Mouse (Mus musculus) cerebellum, adult 11 months (tissue): ENCODE results near the gene Olfr239.
"Not testable (repeated sequence)": the region's sequence is repeated elsewhere in the genome, so short reads cannot be mapped to it uniquely, and the experiment has no call there.

ENCODE experiments used
- DNase-seq: peaks from one replicate; pipeline ENCODE4 v3.0.0; 2022

The Olfr239 gene

DNA sequence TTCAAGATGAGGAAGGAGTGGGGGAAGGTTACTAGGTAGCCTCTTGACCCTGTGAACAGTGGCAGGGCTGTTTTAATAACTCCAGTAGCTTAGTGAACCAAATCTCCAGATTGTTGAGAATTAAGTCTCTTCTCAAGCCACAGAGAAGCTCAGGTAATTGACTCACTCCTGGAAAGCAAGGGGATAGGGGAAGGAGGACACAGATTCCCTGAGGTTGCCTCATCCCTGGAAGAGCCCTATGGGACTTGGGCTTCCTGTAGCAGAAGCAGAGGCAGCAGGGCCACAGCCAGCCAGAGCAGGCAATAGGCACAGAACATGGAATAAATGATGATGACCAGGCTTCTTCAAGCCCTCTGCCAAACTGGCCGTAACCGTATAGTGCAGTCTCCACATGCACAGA lies at the start of gene Olfr239:
Olfr239 (plus strand) TSS at position 301 of the 400 bp plus-strand sequence.
- DNase-seq: not testable (repeated sequence)

DNA sequence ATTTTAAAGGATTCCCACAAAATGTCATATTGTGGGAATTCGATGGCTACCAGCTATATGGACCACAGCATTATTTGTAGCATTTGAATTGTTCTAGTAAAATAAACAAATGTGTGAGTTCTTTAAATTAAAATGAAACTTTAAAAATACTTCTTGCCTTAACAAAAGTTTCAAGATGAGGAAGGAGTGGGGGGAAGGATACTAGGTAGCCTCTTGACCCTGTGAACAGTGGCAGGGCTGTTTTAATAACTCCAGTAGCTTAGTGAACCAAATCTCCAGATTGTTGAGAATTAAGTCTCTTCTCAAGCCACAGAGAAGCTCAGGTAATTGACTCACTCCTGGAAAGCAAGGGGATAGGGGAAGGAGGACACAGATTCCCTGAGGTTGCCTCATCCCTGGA lies 23.0 kb upstream of the Olfr239 start, which contains the start of gene Olfr55:
Olfr55 (plus strand) TSS at position 301 of the 400 bp plus-strand sequence.
- DNase-seq: not testable (repeated sequence)

DNA sequence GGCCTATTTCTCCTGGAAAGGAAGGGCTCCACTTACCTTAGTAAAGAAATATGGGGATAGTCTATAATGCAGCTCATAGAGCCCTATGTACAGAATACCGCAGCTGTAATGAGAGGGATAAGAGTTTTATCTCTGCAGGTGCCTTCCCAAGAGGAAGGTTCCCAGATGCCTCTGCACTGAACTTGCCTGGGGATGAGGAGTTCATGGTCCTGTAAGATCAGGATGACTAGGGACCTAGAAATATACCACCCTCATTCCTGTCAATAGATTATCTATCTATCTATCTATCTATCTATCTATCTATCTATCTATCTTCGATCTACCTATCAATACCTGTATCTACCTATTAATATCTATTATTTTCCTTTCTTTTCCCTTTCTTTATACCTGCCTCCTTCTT lies 30.5 kb downstream of the Olfr239 start, which contains the start of gene Olfr1564:
Olfr1564 (minus strand) TSS at position 101 of the 400 bp plus-strand sequence.
- no peak for DNase-seq

DNA sequence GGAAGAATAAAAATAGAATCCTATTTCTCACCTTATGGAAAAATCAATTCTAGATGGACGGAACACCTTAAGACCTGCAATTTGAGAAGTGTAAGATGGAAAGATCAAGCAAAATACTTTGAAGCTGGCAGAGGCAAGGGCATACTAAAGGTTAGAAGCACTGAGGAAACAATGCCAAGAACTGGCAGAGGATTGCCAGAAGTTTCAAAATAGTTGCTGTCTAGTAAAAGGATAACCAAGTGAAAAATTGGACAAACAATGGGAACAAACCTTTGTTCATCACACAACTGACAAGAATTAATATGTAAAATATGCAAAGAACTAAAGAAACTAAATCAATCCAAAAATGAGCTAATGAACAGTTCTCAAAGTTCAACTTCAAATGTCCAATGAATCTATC lies 45.5 kb downstream of the Olfr239 start:
- not testable (repeated sequence) for DNase-seq
